Mouse (Mus musculus) CD4-positive helper T cell, adult 2 months (primary cell): ENCODE data around the gene Ascl2.

Experiments
- DNase-seq: peaks from one replicate; pipeline ENCODE4 v3.0.0-alpha.2; 2012; ENCODE audit warnings: low read depth, missing footprints, low spot score

The Ascl2 gene

GRCm38 (mm10) chr7:142917659-142918058, 51.4 kb downstream of the Ascl2 start:
- DNase-seq, result no peak
